Mouse (Mus musculus): Measurements from ENCODE around the gene Shisa9.

DNA sequence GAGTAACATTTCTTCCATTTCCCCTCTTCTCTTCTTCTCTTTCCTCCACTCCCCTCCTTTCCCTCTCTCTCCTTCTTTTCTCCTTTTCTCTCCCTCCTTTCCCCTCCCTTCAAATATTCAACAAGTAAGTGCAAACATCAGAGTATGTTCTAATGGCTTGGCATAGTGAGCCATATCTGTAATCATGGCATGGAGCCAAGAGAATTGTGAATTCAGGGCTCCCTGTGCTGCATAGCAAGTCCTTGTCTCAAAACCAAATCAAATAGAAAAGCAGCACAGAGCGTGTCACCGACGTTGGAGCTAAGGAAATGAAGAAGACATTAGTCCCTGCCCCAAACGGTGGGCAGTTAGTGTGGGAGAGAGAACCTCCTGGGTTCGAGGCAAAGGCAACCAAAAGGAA lies 316.6 kb downstream of the Shisa9 start:
- no peak for TF ChIP-seq CTCF (IDR thresholded peaks at IDR 0.05; ENCODE audit: low read depth)
- no peak for TF ChIP-seq EP300 (IDR thresholded peaks at IDR 0.05; ENCODE audit: low read depth)

All from liver, embryonic 14.5 days (tissue).